9 mouse cellular contexts compared by ENCODE assay signal in the genomic region with DNA sequence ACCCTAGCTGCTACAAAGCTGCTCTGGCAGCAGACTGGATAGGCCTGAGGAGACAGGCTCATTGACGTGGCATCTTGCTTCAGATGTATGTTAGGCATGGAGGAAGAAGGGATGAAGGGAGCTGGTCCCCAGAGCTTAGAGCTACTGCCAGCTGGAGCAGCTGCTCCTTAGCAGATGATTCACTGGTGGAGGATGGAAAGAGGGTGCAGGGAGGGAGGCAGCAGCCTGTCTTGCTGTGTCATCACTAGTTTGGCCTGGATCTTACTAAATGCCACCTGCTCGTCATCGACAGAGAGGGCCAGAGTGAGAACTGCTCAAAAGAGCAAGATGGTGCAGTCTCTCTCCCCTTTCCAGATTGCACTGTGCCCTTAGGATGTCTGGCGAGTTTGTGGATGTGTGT. TPM values are rescaled to one million over a fixed set of nuclear protein-coding genes. Genes with fewer than 3 reads are reported as not detected.
A peak's percentile ranks its signal among the peaks of the same experiment; 100 is the strongest.
DNase-seq lines count a peak whose midpoint lies in the region; TF ChIP-seq lines count a peak whose summit lies in the region.
"Had no signal": no experiment of that assay in that cellular context is flagged by ENCODE, and none has a peak within 500 bp of the region (broad histone marks: within the 10 kb centered on the region; RNA-seq: fewer than 3 reads in every experiment).

No protein-coding gene starts in this region.

- TF ChIP-seq CTCF in gastrocnemius, adult 2 months (IDR thresholded peaks at IDR 0.05) = no peak

- H3K4me3 ChIP-seq in gastrocnemius, adult 2 months = no peak overlapping the region
- H3K4me3 ChIP-seq: liver, embryonic 13.5 days had no signal

- intact Hi-C loops in gastrocnemius, adult 2 months (cut with DNase I) = loop anchor here (5.0 kb wide), 3 partner anchors 103 to 143 kb away; no protein-coding TSS in a partner anchor
- intact Hi-C loops in gastrocnemius, postnatal 14 days (cut with DNase I; ENCODE audit: low total_unique reads) = loop anchor here (10.0 kb wide), 1 partner anchor 145 kb away; no protein-coding TSS in a partner anchor
- intact Hi-C loops in heart, postnatal 25 days (cut with DNase I) = loop anchor here (5.0 kb wide), 2 partner anchors 112 to 128 kb away; no protein-coding TSS in a partner anchor

- peak overlapping the region; percentile 60 for H3K27ac ChIP-seq in gastrocnemius, adult 2 months
- H3K27ac ChIP-seq: liver, embryonic 13.5 days had no signal

- DNase-seq in gastrocnemius, adult 2 months = no peak
- no peak for DNase-seq in gastrocnemius, postnatal 14 days
- peak; percentile 36 for DNase-seq in adrenal gland, postnatal 25 days
- peak; percentile 73 to 80 for DNase-seq in frontal cortex, postnatal 36 days (ENCODE audit: low spot score in 2 of 2)
- peak; percentile 73 to 78 for DNase-seq in right cerebral cortex, adult 2 months (ENCODE audit: low spot score in 2 of 2)
- DNase-seq in liver = no peak
- no peak for DNase-seq in spleen, adult 12 weeks (ENCODE audit: low spot score)
- DNase-seq in heart, postnatal 25 days (ENCODE audit: low spot score) = no peak
- DNase-seq: liver, embryonic 13.5 days had no signal

RNA-seq across cellular contexts. Expression of a gene that starts 5.0 kb away (rescaled TPM):
- total RNA-seq in gastrocnemius, adult 2 months (2021) = 100 to 1,000 TPM in 1 of 2 experiments, 10 to 100 TPM in 1; 97.2 to 102 TPM
- 10 to 100 TPM; 78.4 to 79.8 TPM for total RNA-seq in gastrocnemius, postnatal 14 days (2021)
- 86.4 and 93.1 TPM in 2 replicates for total RNA-seq in adrenal gland, postnatal 25 days (2021)
- total RNA-seq in heart, postnatal 25 days (2021) = 10 to 100 TPM; 67.4 to 72.2 TPM

RNA-seq across cellular contexts. Expression of a gene that starts 28.8 kb away (rescaled TPM):
- 100 to 1,000 TPM; 110 to 123 TPM for total RNA-seq in gastrocnemius, adult 2 months (2021)
- 100 to 1,000 TPM in 1 of 2 experiments, 10 to 100 TPM in 1; 98.8 to 124 TPM for total RNA-seq in gastrocnemius, postnatal 14 days (2021)
- 165 and 167 TPM in 2 replicates for total RNA-seq in adrenal gland, postnatal 25 days (2021)
- total RNA-seq in heart, postnatal 25 days (2021) = 100 to 1,000 TPM; 128 to 152 TPM

RNA-seq across cellular contexts. Expression of a gene that starts 41.0 kb away (rescaled TPM):
- 10 to 100 TPM; 10.8 to 13.5 TPM for total RNA-seq in gastrocnemius, adult 2 months (2021)
- 10 to 100 TPM; 13.6 to 14.5 TPM for total RNA-seq in gastrocnemius, postnatal 14 days (2021)
- 38.2 and 49.1 TPM in 2 replicates for total RNA-seq in adrenal gland, postnatal 25 days (2021)
- 10 to 100 TPM; 18.8 to 19.7 TPM for total RNA-seq in heart, postnatal 25 days (2021)

RNA-seq across cellular contexts. Expression of a gene that starts 58.0 kb away (rescaled TPM):
- 10 to 100 TPM; 17.2 to 32.0 TPM for total RNA-seq in gastrocnemius, adult 2 months (2021)
- total RNA-seq in gastrocnemius, postnatal 14 days (2021) = 10 to 100 TPM; 27.1 to 50.8 TPM
- 5.6 and 6.1 TPM in 2 replicates for total RNA-seq in adrenal gland, postnatal 25 days (2021)
- 10 to 100 TPM; 52.6 to 64.6 TPM for total RNA-seq in heart, postnatal 25 days (2021)

Comparison
In these comparisons a context has a peak if more than half of its experiments do, and no peak if none do; other contexts are left out.
1. DNase-seq: peak in adrenal gland, postnatal 25 days (single experiment), frontal cortex, postnatal 36 days (2 of 2) and right cerebral cortex, adult 2 months (2 of 2); none in gastrocnemius, adult 2 months (single experiment), gastrocnemius, postnatal 14 days (single experiment), liver (single experiment), spleen, adult 12 weeks (single experiment) and heart, postnatal 25 days (single experiment).